Mouse (Mus musculus): ENCODE measurements around the gene Gjc1. TPM values are rescaled to one million over a fixed set of nuclear protein-coding genes. Genes with fewer than 3 reads are reported as not detected.

Gene Gjc1
- 14.8 TPM for polyA plus RNA-seq (2014; fragmentation: Illumina TruSeq; extraction: RNeasy Lipid Tissue Mini Kit (QIAGEN cat#74804); ENCODE audit: low read depth, low replicate concordance)

DNA sequence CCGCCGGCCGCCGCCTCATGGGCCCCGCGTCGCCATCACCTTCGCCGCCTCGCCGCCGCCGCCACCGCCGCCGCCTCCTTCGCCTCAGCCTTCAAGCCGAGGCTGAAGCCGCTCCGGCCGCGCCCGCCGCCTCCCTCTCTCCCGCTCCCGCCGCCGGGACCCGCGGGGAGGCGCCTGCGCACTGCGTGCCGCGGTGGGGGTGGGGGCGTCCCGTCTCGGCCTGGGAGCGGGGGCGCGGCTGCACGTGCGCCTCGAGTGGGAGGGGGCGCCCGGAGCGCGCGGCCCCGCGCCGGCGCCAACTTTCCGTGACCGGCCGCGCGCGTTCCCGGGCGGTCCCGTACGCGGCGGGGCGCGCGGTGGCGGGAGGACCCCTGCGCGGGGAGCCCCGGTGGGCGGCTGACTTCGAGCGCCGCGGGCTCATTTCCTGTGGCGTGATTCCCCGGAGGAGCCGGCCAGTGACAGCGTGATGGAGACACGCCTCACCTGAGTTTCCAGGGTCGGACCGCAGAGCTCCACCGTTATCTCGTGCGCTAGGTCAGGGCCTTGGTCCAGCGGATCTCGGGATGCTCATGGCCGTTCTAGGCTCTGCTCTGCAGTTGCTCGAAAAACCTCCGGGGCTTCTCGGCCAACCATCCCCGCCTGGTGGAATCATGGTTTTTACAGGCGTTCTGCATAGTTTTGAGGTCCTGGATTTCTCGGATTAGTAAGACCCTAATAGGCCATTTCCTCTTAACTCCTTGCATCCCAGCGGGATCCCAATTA lies at the start of gene Gjc1:
TSS of gene Gjc1 (minus strand) at position 680 of the 762 bp plus-strand sequence.

DNA sequence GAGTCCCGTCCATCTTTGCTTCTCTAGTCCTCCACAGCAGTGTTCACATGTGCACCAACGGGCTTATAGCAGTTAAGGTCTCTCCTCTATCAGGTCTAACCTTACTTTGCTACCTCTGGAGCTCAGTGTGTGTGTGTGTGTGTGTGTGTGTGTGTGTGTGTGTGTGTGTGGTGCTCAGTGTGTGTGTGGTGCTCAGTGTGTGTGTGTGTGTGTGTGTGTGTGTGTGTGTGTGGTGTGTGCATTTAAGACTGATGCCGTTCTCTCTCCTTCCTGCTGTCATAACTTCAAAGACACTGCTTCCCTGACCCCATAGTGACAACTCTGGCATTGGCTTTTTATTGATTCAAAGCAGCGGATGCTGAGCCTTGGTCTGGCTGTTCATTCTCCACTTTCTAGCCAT lies 16.0 kb upstream of the Gjc1 start, which contains the start of gene Higd1b:
TSS of gene Higd1b (plus strand) at position 301 of the 400 bp plus-strand sequence.

DNA sequence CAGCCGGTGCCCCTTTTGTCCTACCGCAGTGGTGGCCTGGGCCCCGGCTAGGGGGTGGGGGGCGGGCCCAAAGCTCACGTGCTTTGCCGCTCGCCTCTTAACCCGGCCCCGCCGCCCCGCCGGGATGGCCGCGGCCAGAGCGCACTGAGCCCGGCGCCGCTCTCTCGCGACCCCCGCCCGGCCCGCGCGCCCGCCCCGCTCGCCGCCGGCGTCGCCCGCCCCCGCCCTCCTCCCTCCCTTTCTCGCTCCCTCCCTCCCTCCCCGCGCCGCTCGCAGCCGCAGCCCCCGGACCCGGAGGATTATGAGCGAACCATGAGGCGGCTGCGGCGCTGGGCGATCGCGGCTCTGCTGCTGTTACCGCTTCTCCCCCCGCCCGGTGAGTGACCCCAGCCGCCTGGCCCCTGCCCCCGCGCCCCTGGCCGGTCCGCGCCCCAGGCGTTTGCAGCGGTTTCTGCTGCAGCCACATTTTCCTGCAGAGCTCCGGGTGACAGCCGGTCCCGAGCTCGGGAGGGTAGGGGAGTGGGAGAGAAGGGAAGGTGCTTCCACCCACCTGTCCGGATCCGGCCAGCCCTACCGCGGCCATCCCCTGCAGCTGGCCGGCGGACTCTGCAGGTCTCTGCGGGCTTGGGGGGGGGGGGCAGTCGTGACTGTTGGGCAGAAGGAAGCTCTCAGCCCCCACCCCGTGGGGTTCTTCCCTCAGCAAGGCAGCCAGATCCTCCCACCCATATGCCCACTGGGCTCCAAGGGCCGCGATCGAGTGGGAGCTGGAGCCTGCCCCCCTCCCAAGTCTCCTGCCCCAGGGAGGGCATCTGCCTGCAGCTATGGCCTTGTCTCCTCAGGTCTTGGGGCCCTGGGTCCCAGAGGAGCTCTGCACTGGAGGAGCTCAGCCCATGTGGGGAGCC lies 57.9 kb downstream of the Gjc1 start, which contains the start of gene Adam11:
TSS of gene Adam11 (plus strand) at position 131 of the 902 bp plus-strand sequence.

Other genes starting within 250 kb of the Gjc1 start
- gene Gm11627, start 240.2 kb downstream of the Gjc1 start, polyA plus RNA-seq (2014; fragmentation: Illumina TruSeq; extraction: RNeasy Lipid Tissue Mini Kit (QIAGEN cat#74804); ENCODE audit: low read depth, low replicate concordance), result not detected
- 2.2 TPM for gene Fzd2, start 215.3 kb downstream of the Gjc1 start, polyA plus RNA-seq (2014; fragmentation: Illumina TruSeq; extraction: RNeasy Lipid Tissue Mini Kit (QIAGEN cat#74804); ENCODE audit: low read depth, low replicate concordance)
- gene Meioc, start 156.0 kb downstream of the Gjc1 start, polyA plus RNA-seq (2014; fragmentation: Illumina TruSeq; extraction: RNeasy Lipid Tissue Mini Kit (QIAGEN cat#74804); ENCODE audit: low read depth, low replicate concordance), result not detected
- gene Ccdc43, start 121.9 kb downstream of the Gjc1 start, polyA plus RNA-seq (2014; fragmentation: Illumina TruSeq; extraction: RNeasy Lipid Tissue Mini Kit (QIAGEN cat#74804); ENCODE audit: low read depth, low replicate concordance), result 56.8 TPM
- gene Adam11, start 58.3 kb downstream of the Gjc1 start, polyA plus RNA-seq (2014; fragmentation: Illumina TruSeq; extraction: RNeasy Lipid Tissue Mini Kit (QIAGEN cat#74804); ENCODE audit: low read depth, low replicate concordance), result not detected
- gene Higd1b, start 16.1 kb upstream of the Gjc1 start, polyA plus RNA-seq (2014; fragmentation: Illumina TruSeq; extraction: RNeasy Lipid Tissue Mini Kit (QIAGEN cat#74804); ENCODE audit: low read depth, low replicate concordance), result not detected
- gene Eftud2, start 61.3 kb upstream of the Gjc1 start, polyA plus RNA-seq (2014; fragmentation: Illumina TruSeq; extraction: RNeasy Lipid Tissue Mini Kit (QIAGEN cat#74804); ENCODE audit: low read depth, low replicate concordance), result 36.6 TPM
- 0.41 TPM for gene Ccdc103, start 61.5 kb upstream of the Gjc1 start, polyA plus RNA-seq (2014; fragmentation: Illumina TruSeq; extraction: RNeasy Lipid Tissue Mini Kit (QIAGEN cat#74804); ENCODE audit: low read depth, low replicate concordance)
- not detected for gene Fam187a, start 65.5 kb upstream of the Gjc1 start, polyA plus RNA-seq (2014; fragmentation: Illumina TruSeq; extraction: RNeasy Lipid Tissue Mini Kit (QIAGEN cat#74804); ENCODE audit: low read depth, low replicate concordance)
- gene Gfap, start 81.2 kb upstream of the Gjc1 start, polyA plus RNA-seq (2014; fragmentation: Illumina TruSeq; extraction: RNeasy Lipid Tissue Mini Kit (QIAGEN cat#74804); ENCODE audit: low read depth, low replicate concordance), result 0.76 TPM
- not detected for gene Kif18b, start 105.4 kb upstream of the Gjc1 start, polyA plus RNA-seq (2014; fragmentation: Illumina TruSeq; extraction: RNeasy Lipid Tissue Mini Kit (QIAGEN cat#74804); ENCODE audit: low read depth, low replicate concordance)
- 0.41 TPM for gene C1ql1, start 127.0 kb upstream of the Gjc1 start, polyA plus RNA-seq (2014; fragmentation: Illumina TruSeq; extraction: RNeasy Lipid Tissue Mini Kit (QIAGEN cat#74804); ENCODE audit: low read depth, low replicate concordance)
- gene Nmt1, start 208.5 kb upstream of the Gjc1 start, polyA plus RNA-seq (2014; fragmentation: Illumina TruSeq; extraction: RNeasy Lipid Tissue Mini Kit (QIAGEN cat#74804); ENCODE audit: low read depth, low replicate concordance), result 18.6 TPM
- gene Dcakd, start 208.6 kb upstream of the Gjc1 start, polyA plus RNA-seq (2014; fragmentation: Illumina TruSeq; extraction: RNeasy Lipid Tissue Mini Kit (QIAGEN cat#74804); ENCODE audit: low read depth, low replicate concordance), result 20.1 TPM